Mouse (Mus musculus) forebrain, embryonic 14.5 days (tissue): ENCODE measurements around the gene 4931429L15Rik. TPM values are rescaled to one million over a fixed set of nuclear protein-coding genes. Genes with fewer than 3 reads are reported as not detected.

Experiments
- ATAC-seq: fragments of 200-750 bp; cut with Nextera tagmentation; 2 replicates; pipeline ENCODE4 v1.8.0; 2017; ENCODE audit warnings: mild to moderate bottlenecking, moderate library complexity
- DNase-seq: peaks from one replicate; pipeline ENCODE4 v3.0.0-alpha.2; 2015; ENCODE audit warnings: low spot score
- H3K27ac ChIP-seq: fragments of 300-500 bp; sonication (generic); 2 replicates; pipeline ENCODE4 v1.5.1; 2014; ENCODE audit warnings: low read depth, mild to moderate bottlenecking, control low read depth, low read length, moderate library complexity
- H3K27me3 ChIP-seq: fragments of 300-500 bp; sonication (generic); replicated peaks from 2 replicates; pipeline ENCODE4 v1.6.1; 2014; ENCODE audit warnings: low read length, control low read depth, mixed read lengths; ENCODE audit not compliant: control insufficient read depth, insufficient read depth
- H3K36me3 ChIP-seq: fragments of 300-500 bp; sonication (generic); 2 replicates; pipeline ENCODE4 v1.6.1; 2014; ENCODE audit warnings: low read length, control low read depth; ENCODE audit not compliant: control insufficient read depth, insufficient read depth
- H3K4me1 ChIP-seq: fragments of 300-500 bp; sonication (generic); 2 replicates; pipeline ENCODE4 v1.6.1; 2014; ENCODE audit warnings: antibody characterized with exemption, low read length, control low read depth; ENCODE audit not compliant: control insufficient read depth, insufficient read depth
- H3K4me2 ChIP-seq: fragments of 300-500 bp; sonication (generic); 2 replicates; pipeline ENCODE4 v1.6.1; 2014; ENCODE audit warnings: mild to moderate bottlenecking, control low read depth, low read length
- H3K4me3 ChIP-seq: fragments of 300-500 bp; sonication (generic); 2 replicates; pipeline ENCODE4 v1.5.1; 2014; ENCODE audit warnings: low read depth, low read length, control low read depth
- H3K9ac ChIP-seq: fragments of 300-500 bp; sonication (generic); 2 replicates; pipeline ENCODE4 v1.6.1; 2014; ENCODE audit warnings: mild to moderate bottlenecking, low read length, control low read depth, moderate library complexity
- H3K9me3 ChIP-seq: fragments of 300-500 bp; sonication (generic); replicated peaks from 2 replicates; pipeline ENCODE4 v1.6.1; 2016; ENCODE audit warnings: low read length, control low read depth, mixed read lengths; ENCODE audit not compliant: control insufficient read depth
- WGBS: fragments of 180-500 bp; shearing (Covaris S2); extraction: QIAGEN DNeasy Blood & Tissue Kit; methylation state at CpG from one replicate; pipeline ENCODE4 v1.1.7; 2014; 5-methylcytosine and 5-hydroxymethylcytosine counted together
- polyA plus RNA-seq: library from polyadenylated mRNA; unstranded; fragments of >200 nt; fragmentation: Nextera tagmentation; extraction: Ambion mirVana; gene quantifications from 2 replicates; pipeline ENCODE4 v1.2.1, GENCODE M21; 2014

Gene 4931429L15Rik
- polyA plus RNA-seq, 1 experiment from 2014 or later: not detected

DNA sequence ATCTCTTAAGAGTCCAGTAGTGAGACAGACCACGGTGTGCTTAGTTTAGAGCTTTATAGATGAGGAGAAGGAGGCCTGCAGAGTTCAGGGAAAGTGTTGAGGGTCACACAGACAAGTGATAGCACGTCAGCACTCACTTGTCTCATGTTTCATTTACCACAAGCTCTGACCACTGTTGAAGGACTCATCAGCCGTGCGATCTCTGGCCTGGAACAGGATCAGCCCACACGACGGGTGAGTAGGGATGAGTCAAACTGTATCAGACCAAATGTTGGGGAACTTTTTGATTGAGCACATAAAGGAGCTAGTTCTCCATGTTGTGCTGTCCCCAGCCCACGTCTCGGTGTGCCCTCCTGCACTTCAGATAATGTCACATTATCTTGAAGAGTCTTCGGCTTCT lies 45.3 kb downstream of the 4931429L15Rik start:
- no peak for ATAC-seq
- H3K27me3 ChIP-seq: peaks cover 5% of the 10 kb centered on the region; the same call in 1 of the 2 replicates
- no peak overlapping the region for H3K27ac ChIP-seq
- WGBS: 94% methylated on average over 9 of the region's 9 CpGs
- no peaks in the 10 kb centered on the region for H3K9me3 ChIP-seq
- H3K9ac ChIP-seq: no peak overlapping the region
- no peak for DNase-seq
- H3K4me1 ChIP-seq: peaks cover 6% of the 10 kb centered on the region; the same call in 1 of the 2 replicates
- H3K4me3 ChIP-seq: 0 out of 2 replicates have a peak overlapping the region, but pooled peaks have one; percentile 86
- no peak overlapping the region for H3K4me2 ChIP-seq
- H3K36me3 ChIP-seq: peaks cover 51% of the 10 kb centered on the region

GRCm38 (mm10) chr9:46272677-46273454 lies 46.9 kb downstream of the 4931429L15Rik start, which contains the start of gene Zpr1:
TSS of gene Zpr1 (plus strand) at chr9:46273064.
- Histone ChIP-seq H3K4me3 (peak within 1 kb of the TSS; percentile 86), H3K27ac (peak within 1 kb of the TSS; percentile 58), H3K4me1 (peaks cover 6% of the 10 kb centered on the region; the same call in 1 of the 2 replicates), H3K27me3 (peaks cover 5% of the 10 kb centered on the region; the same call in 1 of the 2 replicates), H3K36me3 (peaks cover 37% of the 10 kb centered on the region), H3K9me3 (no peaks in the 10 kb centered on the region), H3K4me2 (peak within 1 kb of the TSS; percentile 92), H3K9ac (peak within 1 kb of the TSS; percentile 70)
- DNase-seq: peak; percentile 95
- ATAC-seq: peak; percentile 95
- 5% methylated on average over 43 of the region's 45 CpGs for WGBS

GRCm38 (mm10) chr9:46272070-46272469 lies 47.7 kb downstream of the 4931429L15Rik start:
- DNase-seq: no peak
- H3K4me3 ChIP-seq: no peak overlapping the region
- ATAC-seq: no peak
- peaks cover 29% of the 10 kb centered on the region for H3K36me3 ChIP-seq
- H3K9ac ChIP-seq: no peak overlapping the region
- H3K27ac ChIP-seq: no peak overlapping the region
- WGBS: 88% methylated on average over 9 of the region's 9 CpGs
- peaks cover 6% of the 10 kb centered on the region; the same call in 1 of the 2 replicates for H3K4me1 ChIP-seq
- peaks cover 5% of the 10 kb centered on the region; the same call in 1 of the 2 replicates for H3K27me3 ChIP-seq
- no peaks in the 10 kb centered on the region for H3K9me3 ChIP-seq
- no peak overlapping the region for H3K4me2 ChIP-seq

DNA sequence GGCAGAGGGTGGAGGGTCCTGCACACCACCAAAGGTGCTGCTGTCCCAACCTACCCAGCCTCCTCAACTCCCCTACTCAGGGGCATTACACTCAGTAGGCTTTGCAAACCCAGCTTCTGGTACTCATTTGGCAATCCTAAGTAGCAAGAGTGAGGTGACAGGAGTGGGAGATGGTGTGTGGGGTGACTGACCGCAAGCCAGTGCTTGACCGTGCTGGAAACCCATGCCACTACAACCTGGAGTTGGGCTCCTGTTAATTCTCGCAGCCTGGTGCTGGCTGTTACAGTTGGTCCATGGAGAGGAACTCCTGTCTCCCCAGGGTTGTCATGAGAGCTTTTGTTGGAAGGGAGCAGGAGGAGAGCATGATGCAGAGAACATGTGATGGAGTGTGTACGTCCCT lies 49.0 kb downstream of the 4931429L15Rik start:
- Histone ChIP-seq H3K4me1 (peaks cover 6% of the 10 kb centered on the region; the same call in 1 of the 2 replicates), H3K27me3 (peaks cover 5% of the 10 kb centered on the region; the same call in 1 of the 2 replicates), H3K4me2 (no peak overlapping the region), H3K9ac (no peak overlapping the region), H3K4me3 (no peak overlapping the region), H3K9me3 (no peaks in the 10 kb centered on the region), H3K27ac (no peak overlapping the region), H3K36me3 (peaks cover 17% of the 10 kb centered on the region)
- WGBS: 98% methylated on average over 4 of the region's 4 CpGs
- ATAC-seq (no peak), DNase-seq (no peak)

GRCm38 (mm10) chr9:46269125-46269524 lies 50.7 kb downstream of the 4931429L15Rik start:
- ATAC-seq (no peak), DNase-seq (no peak)
- Histone ChIP-seq H3K4me2 (no peak overlapping the region), H3K27ac (no peak overlapping the region), H3K9me3 (no peaks in the 10 kb centered on the region), H3K4me1 (peaks cover 6% of the 10 kb centered on the region; the same call in 1 of the 2 replicates), H3K27me3 (peaks cover 5% of the 10 kb centered on the region; the same call in 1 of the 2 replicates), H3K9ac (no peak overlapping the region), H3K36me3 (no peaks in the 10 kb centered on the region), H3K4me3 (no peak overlapping the region)
- 85% methylated on average over 5 of the region's 5 CpGs for WGBS

DNA sequence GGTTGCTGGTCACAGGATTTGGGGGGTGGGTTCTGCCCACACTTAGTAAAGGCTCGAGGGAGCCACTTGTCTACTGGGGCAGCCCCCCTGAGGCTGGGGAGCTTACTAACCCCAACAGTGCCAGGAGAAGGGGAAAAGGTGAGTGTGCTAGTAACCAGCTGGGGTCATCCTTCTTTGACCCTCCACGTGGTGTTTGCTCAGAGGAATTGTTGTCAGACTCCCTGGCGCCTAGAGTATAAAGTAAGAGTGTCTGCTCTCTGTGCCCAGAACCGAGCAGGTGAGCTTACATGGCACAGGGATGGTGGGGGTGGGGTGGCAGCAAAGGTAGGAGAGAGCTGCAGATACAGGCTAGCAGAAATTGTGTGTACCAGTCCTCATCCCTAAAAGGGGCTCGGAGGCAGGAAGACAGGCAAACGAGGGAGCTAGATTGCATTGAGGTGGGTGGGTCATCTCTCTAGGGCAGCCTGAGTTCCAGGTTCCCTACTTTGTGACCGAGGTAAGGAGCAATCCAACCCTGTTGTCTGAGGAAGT lies 51.4 kb downstream of the 4931429L15Rik start, which contains the start of gene Apoa5:
Apoa5 (plus strand) TSS at position 291 of the 531 bp plus-strand sequence.
- H3K9ac ChIP-seq: no peak within 1 kb of the TSS
- no peak within 1 kb of the TSS for H3K4me3 ChIP-seq
- 69% methylated on average over 7 of the region's 7 CpGs for WGBS
- ATAC-seq (no peak), DNase-seq (no peak)
- H3K27ac ChIP-seq: no peak within 1 kb of the TSS
- no peaks in the 10 kb centered on the region for H3K4me1 ChIP-seq
- H3K9me3 ChIP-seq: no peaks in the 10 kb centered on the region
- H3K36me3 ChIP-seq: no peaks in the 10 kb centered on the region
- peaks cover 5% of the 10 kb centered on the region; the same call in 1 of the 2 replicates for H3K27me3 ChIP-seq
- H3K4me2 ChIP-seq: no peak within 1 kb of the TSS

- WGBS: 90% methylated on average over 7 of the region's 7 CpGs
- DNase-seq (no peak), ATAC-seq (no peak)
- Histone ChIP-seq H3K36me3 (no peaks in the 10 kb centered on the region), H3K4me1 (no peaks in the 10 kb centered on the region), H3K27ac (no peak overlapping the region), H3K4me2 (no peak overlapping the region), H3K9ac (no peak overlapping the region), H3K4me3 (no peak overlapping the region), H3K27me3 (no peaks in the 10 kb centered on the region), H3K9me3 (no peaks in the 10 kb centered on the region)
Observed at GRCm38 (mm10) chr9:46261131-46261530, 58.7 kb downstream of the 4931429L15Rik start.

DNA sequence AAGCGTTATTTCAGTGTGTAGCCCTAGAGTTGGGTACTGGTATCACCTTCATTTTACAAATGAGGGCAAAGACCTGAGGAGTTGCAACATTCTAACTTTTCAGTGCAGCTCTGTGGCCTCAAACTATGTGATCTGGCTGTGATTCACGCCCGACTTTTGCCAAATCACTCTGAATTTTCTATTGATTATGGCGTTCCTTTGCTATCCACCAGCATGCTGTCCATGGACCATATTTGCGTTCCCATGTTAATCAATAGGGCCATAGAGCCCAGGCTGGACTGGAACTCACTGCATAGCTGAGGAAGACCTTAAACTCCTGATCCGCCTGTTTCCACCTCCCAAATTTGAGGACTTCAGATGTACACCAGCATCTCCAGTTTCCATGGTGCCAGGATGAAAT lies 60.7 kb downstream of the 4931429L15Rik start:
- ATAC-seq (no peak), DNase-seq (no peak)
- Histone ChIP-seq H3K4me3 (no peak overlapping the region), H3K9ac (no peak overlapping the region), H3K36me3 (no peaks in the 10 kb centered on the region), H3K4me2 (no peak overlapping the region), H3K27me3 (no peaks in the 10 kb centered on the region), H3K27ac (no peak overlapping the region), H3K4me1 (no peaks in the 10 kb centered on the region), H3K9me3 (no peaks in the 10 kb centered on the region)
- 91% methylated on average over 6 of the region's 6 CpGs for WGBS

- Histone ChIP-seq H3K27me3 (no peaks in the 10 kb centered on the region), H3K4me2 (no peak overlapping the region), H3K4me1 (no peaks in the 10 kb centered on the region), H3K36me3 (no peaks in the 10 kb centered on the region), H3K9me3 (no peaks in the 10 kb centered on the region), H3K9ac (no peak overlapping the region), H3K4me3 (no peak overlapping the region), H3K27ac (no peak overlapping the region)
- 90% methylated on average over 3 of the region's 3 CpGs for WGBS
- DNase-seq (no peak), ATAC-seq (no peak)
Observed at GRCm38 (mm10) chr9:46257546-46257945, 62.2 kb downstream of the 4931429L15Rik start.
